Mouse (Mus musculus) adrenal gland, adult (tissue): Measurements from ENCODE around the gene Rubcn.
"Not testable (repeated sequence)": the region's sequence is repeated elsewhere in the genome, so short reads cannot be mapped to it uniquely, and the experiment has no call there.

ENCODE experiments used
- DNase-seq, 2 experiments: peaks; one replicate each; pipeline ENCODE4 v3.0.0; 2022 to 2023; ENCODE audit warnings: low spot score in 1 of 2; ENCODE audit not compliant: inconsistent age in 2 of 2

The Rubcn gene

DNA sequence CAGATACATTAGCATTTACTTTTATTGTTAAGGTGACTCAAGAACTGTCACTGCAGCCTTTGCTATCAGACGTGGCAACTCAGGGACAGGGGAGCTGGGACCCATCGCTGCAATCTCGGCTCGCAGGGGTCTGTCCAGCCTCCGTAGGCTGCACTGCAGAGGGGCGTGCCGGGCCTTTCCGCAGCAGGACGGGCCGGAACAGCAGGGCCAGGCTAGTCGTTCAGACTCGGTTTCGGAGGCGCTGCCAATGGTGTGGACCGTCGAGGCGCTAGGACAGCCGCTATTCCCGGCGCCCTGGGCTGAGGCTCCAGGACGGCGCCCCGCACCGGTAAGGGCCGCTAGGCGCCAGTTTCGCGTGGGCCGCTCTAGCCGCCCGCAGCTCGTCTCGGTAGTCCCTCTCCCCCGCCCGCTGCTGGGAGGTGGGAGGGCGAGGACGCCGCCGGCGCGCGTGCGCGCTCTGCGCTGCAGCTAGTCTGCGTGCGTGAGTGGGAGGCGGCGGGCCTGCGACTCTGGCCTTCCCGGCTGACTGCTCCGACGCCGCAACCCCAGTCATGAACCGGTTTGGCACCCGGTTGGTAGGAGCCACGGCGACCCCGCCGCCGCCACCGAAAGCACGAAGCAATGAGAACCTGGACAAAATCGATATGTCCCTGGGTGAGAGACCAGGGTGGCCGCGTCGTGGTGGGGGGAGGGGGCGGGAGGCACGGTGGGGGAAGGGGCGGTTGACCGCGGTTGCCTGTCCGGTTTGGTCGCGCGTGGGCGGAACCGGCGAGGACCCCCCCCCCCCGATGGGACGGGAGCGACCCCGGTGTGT is at the start of gene Rubcn, which contains the start of gene Fyttd1:
Rubcn (minus strand) TSS at position 424 of the 814 bp plus-strand sequence.
Fyttd1 (plus strand) TSS at position 158 of the 814 bp plus-strand sequence.
- DNase-seq, result peak; percentile 97 to 98

DNA sequence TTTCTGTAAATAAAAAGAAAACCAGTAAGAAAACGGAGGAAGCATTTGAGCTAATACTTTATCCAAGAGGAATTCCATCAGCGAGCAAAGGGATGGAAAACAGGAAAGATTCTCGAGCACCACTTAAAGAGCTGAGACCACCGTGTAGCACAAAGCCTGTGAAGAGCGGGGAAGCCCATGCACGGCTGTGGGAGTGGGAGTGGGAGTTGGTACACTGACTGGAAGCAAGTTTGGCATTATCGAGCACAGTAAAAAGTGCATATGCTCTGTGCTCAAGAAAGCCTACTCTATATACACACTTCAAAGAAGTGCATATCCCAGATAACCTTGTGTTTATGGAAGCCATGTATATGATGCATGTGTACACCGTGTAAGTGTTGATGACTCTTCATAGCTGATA is 49.5 kb upstream of the Rubcn start:
- no peak for DNase-seq

DNA sequence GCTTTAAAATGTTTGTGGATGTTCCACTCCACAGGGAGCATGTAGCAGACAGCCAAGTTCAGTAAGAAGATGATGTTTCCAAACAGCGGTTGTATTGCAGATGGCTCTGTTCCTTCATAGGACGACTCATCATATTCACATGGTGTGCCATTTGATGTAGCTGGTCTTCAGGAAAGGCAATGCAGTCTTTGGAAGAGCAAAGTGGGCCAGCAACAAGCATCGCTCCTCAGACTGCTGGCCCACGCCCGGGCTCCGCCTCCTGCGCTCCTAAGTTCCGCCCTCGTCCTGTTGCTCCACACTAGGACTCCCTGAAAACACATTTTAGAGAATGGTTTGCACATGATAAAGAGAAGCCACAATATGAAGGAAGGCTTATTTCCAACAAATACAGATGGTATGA is 49.1 kb upstream of the Rubcn start:
- DNase-seq, result not testable (repeated sequence)

DNA sequence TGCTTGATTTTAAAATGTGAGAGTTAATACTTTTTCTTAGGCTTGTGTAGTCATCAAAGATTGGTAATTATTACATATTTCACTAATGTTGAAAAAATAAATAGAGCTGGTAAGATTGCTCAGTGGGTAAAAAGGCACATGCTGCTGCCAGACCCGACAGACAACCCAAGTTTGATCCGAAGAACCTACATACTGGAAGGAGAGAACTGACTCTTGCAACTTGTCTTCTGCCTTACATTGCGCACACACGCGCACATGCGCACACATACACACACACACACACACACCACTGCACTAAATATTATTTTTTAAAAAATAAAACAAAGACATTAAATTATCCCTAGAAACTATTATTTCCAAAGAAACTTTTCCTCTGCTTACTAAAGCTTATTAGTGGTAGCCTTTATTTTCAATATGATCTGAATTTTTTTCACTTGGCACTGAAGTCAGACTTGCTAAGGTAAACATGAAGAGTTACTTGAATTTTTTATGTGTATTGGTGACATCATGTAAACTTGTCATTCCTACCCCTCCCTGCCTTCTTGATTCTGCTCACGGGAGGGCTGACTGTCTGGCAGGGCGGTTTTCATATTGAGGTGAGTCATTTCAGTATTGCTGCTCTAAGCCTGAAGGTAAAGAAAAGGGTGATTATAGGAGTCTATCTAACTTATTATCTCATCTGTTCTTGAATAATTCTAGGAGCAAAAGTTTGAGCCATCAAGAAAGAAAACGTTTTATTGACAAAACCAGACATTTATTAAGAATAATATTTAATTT is 37.9 kb upstream of the Rubcn start:
- DNase-seq, result no peak

- peak; percentile 96 to 99 for DNase-seq
Observed at GRCm38 (mm10) chr16:32913937-32914881, 36.6 kb upstream of the Rubcn start, which contains the start of gene Lrch3. Gene Lrch3, plus strand, starts transcription at chr16:32914100.

GRCm38 (mm10) chr16:32913212-32913611 is 35.6 kb upstream of the Rubcn start:
- no peak for DNase-seq

- DNase-seq, result peak; percentile 78 to 90
Observed at GRCm38 (mm10) chr16:32906727-32907126, 29.2 kb upstream of the Rubcn start.

DNA sequence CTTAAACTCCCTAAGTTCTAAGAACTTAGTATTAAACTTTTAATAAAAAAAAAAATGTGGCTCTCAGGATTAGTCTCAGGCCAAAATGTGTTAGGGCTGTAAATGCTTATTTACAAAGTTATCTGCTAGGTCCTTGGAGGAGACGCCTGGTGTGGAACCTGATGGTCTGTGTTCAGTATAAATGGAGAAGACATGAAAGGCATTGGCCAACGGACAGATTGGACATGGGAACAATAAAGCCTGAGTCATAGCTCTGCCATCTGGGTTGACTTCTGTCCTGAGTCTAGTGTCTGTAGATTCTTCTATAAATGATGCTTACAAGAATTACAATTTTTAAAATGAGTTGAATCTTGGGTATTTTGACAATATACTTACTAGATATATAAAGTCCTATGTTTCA is 28.6 kb upstream of the Rubcn start:
- DNase-seq, result peak in 1 of 2 experiments; percentile 49

GRCm38 (mm10) chr16:32902051-32902428 is 24.5 kb upstream of the Rubcn start:
- DNase-seq, result no peak

GRCm38 (mm10) chr16:32901360-32902050 is 23.9 kb upstream of the Rubcn start:
- no peak for DNase-seq

DNA sequence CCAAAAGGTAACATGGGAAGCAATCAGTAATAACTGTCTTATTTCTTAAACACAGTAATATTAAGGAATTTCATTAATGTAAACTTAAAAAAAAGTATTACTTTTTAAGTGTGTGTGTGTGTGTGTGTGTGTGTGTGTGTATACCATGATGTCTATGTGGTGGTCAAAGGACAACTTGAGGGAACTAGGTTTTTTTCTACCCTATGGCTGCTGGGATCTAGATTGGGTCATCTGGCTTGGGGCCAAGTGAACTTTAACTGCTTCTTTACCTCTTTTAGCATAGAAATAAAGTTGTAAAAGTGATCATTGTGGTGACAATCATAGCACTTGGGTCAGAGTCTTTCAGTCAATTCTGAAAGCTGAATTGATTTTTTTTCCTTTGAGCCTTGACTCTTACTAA is 18.6 kb upstream of the Rubcn start:
- DNase-seq, result no peak

DNA sequence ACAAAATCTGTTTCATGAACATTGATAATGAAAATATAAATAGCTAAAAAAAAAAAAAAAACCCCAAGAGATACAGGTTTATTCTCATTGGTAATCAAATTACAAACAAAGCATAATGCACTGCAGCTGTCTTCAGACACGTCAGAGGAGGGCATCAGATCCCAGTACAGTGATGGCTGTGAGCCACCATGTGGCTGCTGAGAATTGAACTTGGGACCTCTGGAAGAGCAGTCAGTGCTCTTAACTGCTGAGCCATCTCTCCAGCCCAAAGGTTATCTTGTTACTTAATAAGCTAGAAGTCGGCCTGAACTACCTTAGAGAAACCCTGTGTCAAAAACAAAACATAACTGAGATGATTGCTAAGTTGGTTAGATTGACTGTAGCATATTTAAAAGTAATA is 12.3 kb upstream of the Rubcn start:
- no peak for DNase-seq

GRCm38 (mm10) chr16:32887996-32888395 is 10.4 kb upstream of the Rubcn start:
- DNase-seq, result no peak

DNA sequence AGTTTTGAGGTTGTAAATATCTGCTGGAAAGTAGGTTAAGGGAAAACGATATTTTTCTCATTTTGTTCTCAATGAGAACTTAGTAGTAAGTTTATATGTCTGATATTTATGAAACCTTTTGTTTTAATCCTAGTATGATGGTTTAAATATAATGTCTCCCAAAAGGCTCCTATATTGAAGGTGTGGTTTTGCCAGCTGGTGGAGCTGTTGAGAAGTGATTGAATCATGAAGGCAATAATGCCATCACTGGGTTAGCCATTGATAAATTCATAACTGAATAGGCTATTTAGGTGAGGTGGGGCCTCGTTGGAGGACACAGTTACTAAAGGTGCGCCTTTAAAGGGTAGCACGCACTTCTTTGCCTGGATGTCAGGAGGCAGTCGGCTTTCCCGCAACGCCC is 4.0 kb upstream of the Rubcn start:
- no peak for DNase-seq

GRCm38 (mm10) chr16:32878972-32879926 is 1.7 kb upstream of the Rubcn start:
- DNase-seq, result peak; percentile 25 to 52

DNA sequence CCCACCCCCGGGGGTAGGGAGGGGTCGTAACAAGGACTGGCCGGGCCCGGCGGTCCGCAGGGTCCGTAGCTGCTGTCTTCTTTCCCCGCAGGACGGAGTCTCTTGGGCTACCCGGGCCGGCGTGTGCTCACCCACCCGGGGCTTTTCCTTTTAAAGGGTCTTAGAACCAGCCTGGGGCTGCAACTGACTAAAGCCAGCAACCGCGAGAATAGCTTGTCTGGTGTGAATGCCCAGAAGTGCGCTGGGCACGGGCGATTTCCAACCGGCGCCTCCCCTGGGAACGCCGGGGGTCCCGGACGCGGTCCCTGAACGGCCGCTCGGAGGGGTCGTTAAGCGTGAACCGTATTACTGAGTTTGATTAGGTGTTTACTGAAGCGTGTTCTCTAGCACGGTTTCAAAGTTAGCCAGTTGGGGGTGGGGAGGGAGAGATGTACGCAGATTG is 612 bp upstream of the Rubcn start:
- peak in 1 of 2 experiments; percentile 45 for DNase-seq

DNA sequence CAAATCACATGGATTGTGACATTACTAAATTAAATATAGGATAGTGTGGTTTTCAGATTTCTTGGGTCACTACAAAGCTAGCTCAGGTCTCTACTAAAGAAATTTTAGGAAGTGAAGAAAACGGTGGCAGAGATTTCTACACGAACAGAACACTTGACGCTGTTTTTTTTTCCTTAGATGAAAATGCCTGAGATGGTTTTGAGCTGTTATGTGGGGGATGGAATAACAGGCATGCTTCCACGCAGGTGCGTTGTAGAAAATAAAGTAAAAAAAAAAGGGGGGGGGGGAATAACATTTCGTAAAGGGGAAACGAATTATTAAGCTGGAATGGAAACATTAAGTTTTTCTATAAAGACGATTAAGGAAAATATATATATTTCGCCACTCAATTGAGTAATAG is 735 bp downstream of the Rubcn start:
- DNase-seq, result no peak

GRCm38 (mm10) chr16:32875847-32876246 is 1.7 kb downstream of the Rubcn start:
- DNase-seq, result no peak

- DNase-seq, result not testable (repeated sequence)
Observed at GRCm38 (mm10) chr16:32875281-32875680, 2.3 kb downstream of the Rubcn start.
